Mouse (Mus musculus): ENCODE measurements at regions not wholly inside any gene's neighbourhood (a gene's known extent, or its start where the extent isn't known, plus 50 kb on each side); places are given as distances from the start of the nearest gene placed in this dataset.

- no peak overlapping the region for H3K9ac ChIP-seq
- 83% methylated on average over 6 of the region's 6 CpGs for WGBS
- no peak overlapping the region for H3K27ac ChIP-seq
- H3K27me3 ChIP-seq = no peaks in the 10 kb centered on the region
- no peaks in the 10 kb centered on the region for H3K4me1 ChIP-seq
- no peaks in the 10 kb centered on the region for H3K36me3 ChIP-seq
- no peak for ATAC-seq (ENCODE audit: borderline replicate concordance, extremely low read depth, low FRiP score, low TSS enrichment)
- H3K4me3 ChIP-seq = no peak overlapping the region
- no peak overlapping the region for H3K4me2 ChIP-seq
- no peaks in the 10 kb centered on the region for H3K9me3 ChIP-seq
Measured at GRCm38 (mm10) chr16:25220552-25220951, 66.1 kb upstream of the Tprg start.

GRCm38 (mm10) chr16:25224801-25225200, 61.8 kb upstream of the Tprg start:
- Histone ChIP-seq H3K9me3 (no peaks in the 10 kb centered on the region), H3K4me2 (no peak overlapping the region), H3K36me3 (no peaks in the 10 kb centered on the region), H3K27ac (no peak overlapping the region), H3K4me1 (no peaks in the 10 kb centered on the region), H3K4me3 (no peak overlapping the region), H3K9ac (no peak overlapping the region), H3K27me3 (no peaks in the 10 kb centered on the region)
- no peak for ATAC-seq (ENCODE audit: borderline replicate concordance, extremely low read depth, low FRiP score, low TSS enrichment)
